Mouse (Mus musculus): Measurements from ENCODE around the gene Rab7b.

Gene Rab7b

DNA sequence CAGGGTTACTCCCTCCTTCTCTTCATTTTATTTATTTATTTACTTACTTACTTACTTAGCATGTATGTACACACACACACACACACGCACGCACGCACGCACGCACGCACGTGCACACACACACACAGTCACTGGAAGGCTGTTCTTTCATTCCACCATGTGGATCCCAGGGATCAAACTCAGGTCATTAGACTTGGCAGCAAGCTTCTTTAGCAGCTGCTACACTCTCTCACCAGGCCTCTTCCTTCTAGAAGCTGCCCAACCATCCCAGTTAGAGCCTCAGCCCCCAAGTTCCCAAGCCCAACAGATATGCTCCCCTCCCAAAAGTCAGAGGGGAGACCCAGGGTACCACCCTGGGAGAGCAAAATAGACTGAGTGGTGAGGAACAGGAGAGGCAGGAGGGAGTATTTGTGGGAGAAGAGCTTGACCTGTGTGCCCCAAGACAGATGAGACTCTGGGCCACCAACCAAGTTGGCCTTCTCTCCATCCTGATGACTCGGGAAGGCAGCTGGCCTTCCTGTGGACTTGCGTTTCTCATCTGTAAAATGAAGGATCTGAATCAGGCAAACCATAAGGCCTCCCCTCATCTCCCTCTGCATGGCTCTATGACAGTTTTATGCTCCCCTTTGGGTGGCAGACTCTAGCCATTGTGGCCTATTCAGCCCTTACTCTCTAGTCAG, 51.1 kb downstream of the Rab7b start:
- DNase-seq: no peak

GRCm38 (mm10) chr1:131743868-131744464, 55.5 kb downstream of the Rab7b start, which contains the start of gene Slc26a9:
Gene Slc26a9, plus strand, starts transcription at chr1:131744022.
- no peak for DNase-seq

- no peak for DNase-seq
Measured at GRCm38 (mm10) chr1:131745391-131745790, 56.9 kb downstream of the Rab7b start.

DNA sequence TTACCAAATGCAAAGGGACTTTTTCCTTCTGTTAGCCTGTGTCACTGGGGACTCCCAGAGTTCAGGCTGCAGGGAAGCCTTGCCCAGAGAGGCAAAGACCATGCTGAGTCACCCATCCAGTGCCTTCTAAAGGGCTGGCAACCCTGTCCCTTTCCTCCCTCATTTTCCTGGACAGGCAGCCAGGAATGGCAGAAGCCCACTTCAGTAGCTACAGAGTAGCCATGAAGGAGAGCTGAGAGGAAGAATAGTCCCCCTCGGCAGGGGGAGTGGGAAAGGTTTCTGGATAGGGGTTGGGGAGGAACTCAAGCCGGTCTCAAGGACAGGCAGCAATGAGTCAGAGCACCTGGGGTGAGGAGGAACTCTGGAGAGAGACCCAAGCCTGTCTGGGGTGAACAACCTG, 59.3 kb downstream of the Rab7b start:
- no peak for DNase-seq

- no peak for DNase-seq
Measured at GRCm38 (mm10) chr1:131748636-131749035, 60.1 kb downstream of the Rab7b start.

GRCm38 (mm10) chr1:131749706-131750545, 61.4 kb downstream of the Rab7b start:
- DNase-seq: no peak

- DNase-seq: no peak
Measured at GRCm38 (mm10) chr1:131751181-131751890, 62.8 kb downstream of the Rab7b start.

GRCm38 (mm10) chr1:131751891-131752311, 63.4 kb downstream of the Rab7b start:
- no peak for DNase-seq

DNA sequence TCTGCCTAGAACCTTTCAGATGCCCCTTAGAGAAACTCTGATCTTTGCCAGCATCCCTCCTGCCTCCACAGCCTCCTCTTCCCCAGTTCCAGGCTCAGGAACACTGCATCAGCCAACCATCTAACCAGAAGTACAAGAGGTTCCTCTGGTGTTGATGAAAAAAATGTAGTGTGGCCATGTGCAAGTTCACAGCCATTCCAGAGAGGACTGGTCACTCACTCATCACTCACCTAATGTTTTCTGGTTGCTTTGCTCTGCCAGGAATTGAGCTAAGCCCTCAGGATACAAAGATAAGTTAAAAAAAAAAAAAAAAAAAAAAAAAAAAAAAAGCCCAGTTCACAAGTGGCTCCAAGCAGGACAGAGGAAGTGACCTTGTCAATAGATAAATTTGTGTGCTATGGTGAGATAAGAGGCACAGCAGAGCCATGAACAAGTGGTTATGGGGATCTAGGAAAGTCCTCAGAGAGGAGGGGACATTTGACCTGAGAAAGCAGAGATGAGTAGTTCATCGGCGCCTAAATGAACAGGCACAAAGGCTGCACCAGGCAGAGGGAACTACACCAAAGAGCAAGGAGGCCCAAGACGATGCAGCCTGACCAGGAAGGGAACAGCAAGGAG, 65.8 kb downstream of the Rab7b start:
- no peak for DNase-seq

DNA sequence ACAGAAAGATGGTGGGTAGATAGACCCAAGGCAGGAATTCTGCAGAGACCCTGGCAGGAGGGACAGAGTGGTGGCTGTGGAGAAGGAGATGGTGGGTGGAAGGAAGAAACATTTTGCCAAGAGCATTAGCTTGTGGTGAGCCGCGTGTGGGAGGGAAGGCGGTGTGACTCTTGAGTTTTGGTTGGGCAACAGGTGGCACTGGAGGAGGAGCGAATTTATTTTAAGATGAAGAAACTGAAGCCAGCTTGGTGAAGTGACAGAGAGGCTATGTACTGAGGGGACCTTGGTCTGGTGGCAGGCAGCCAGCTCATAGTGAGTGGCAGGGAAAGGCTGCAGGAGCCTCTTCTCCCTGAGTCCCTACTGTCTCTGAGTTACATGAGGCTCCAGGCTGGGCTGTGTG, 66.4 kb downstream of the Rab7b start:
- DNase-seq: no peak

DNA sequence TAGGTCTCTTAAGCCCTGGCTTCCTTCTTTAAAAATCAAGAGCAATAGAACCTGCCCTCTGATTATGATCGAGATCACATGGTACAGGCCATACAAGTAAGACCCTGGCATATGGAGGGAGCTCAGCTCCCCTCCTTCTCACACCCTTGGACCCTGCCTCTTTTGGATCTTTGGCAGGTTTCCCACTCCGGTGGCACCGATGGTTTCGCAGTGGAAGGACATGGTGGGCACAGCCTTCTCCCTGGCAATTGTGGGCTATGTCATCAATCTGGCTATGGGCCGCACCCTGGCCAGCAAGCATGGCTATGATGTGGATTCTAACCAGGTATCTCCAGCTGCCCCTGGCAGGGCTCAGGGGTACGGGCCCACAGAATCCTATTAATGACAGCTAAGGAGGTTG, 68.7 kb downstream of the Rab7b start:
- DNase-seq: no peak

GRCm38 (mm10) chr1:131758796-131759195, 70.3 kb downstream of the Rab7b start:
- no peak for DNase-seq

GRCm38 (mm10) chr1:131759667-131760427, 71.4 kb downstream of the Rab7b start:
- DNase-seq: no peak

- no peak for DNase-seq
Measured at GRCm38 (mm10) chr1:131760428-131760820, 71.9 kb downstream of the Rab7b start.

DNA sequence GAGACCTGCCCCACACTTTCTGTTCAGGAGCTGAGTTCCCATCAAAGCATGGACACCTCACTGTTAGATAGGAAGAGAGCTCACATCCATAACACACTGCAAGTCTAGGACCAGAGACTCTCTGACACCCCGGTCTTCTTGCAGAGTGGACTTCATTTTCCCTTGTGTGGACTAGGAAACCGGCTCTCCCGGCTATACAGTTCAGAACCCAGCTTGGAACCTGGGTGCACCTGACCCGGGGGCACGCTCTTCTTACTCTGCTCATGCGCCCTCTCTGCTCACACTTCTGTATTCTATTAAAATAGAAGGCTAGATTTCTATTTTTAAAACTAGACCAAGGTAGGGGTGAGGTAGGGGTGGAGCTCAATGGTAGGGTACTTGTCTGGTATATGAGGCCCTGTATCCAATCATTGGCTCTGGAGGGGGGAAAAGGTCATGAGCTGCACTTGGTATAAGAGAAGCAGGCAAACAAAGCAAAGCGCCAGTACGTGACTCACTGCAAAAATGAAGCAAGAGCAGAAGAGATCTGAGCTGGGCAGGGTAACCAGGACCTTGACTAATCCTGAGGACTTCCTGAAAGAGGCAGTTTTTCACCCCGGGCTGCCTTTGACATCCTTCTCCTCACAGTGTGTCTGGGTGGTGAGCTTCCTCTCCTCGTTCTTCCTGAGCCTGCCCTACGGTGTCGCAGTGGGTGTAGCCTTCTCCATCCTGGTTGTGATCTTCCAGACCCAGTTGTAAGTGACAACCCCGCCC, 72.8 kb downstream of the Rab7b start:
- DNase-seq: no peak

GRCm38 (mm10) chr1:131763683-131764082, 75.2 kb downstream of the Rab7b start:
- DNase-seq: no peak

DNA sequence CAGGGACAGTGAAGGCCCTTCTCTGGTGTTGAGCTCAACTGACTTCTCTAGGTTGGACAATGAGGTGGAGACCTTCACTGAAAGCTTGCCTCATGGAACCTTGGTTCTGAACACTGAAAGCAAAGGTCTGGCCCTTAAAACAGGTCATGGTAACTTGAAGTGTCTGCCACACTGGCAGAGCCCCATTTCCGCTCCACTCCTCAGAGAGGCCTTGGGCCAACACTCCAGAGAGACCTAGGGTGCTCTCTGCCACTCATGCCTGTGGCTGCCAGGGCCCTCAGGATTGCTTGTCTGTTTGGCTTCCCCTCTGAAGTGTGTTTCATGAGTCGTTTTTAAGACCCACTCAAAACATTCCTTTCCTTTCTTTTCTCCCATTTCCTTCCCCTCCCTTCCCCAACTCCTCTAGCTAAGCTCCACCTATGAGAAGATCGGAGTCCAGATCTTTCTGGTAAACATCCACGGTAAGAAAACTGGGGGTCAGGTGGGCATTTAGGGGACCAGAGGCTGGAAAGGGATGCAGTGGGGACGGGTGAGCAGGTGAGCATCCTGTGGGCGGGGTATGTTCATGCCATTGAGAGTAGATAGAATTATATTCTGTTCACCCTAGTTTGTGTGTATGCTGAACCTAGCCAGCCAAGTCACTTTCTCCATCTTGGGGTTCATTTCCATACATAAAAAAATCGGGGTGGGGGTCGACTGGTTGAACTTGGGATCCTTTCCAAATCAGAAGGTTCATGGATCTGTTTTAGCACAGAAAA, 76.3 kb downstream of the Rab7b start:
- no peak for DNase-seq

All from spleen, adult 18-20 months (tissue).